In the genomic region with DNA sequence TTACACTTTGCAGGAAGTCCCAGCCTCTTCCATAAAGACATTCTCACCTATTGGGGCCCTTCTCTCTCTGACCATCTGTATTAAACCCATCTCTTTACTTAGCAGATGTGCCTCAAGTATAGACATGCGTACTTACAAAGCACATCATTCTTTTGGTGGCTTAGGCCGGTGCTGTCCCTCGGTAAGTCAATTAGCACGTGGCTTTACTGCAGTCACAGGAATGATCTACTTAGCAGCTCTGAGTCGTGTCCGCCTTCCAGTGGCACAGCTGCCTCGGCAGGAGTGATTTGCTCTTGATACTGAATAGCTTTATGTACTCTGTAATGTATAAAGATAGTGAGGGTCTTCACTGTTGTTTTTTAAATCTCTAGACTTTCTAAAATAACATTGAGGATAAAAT, we compare ENCODE assay signal across 37 mouse cellular contexts. TPM values are rescaled to one million over a fixed set of nuclear protein-coding genes. Genes with fewer than 3 reads are reported as not detected.
"Had no signal": no experiment of that assay in that cellular context is flagged by ENCODE, and none has a peak within 500 bp of the region (broad histone marks: within the 10 kb centered on the region; RNA-seq: fewer than 3 reads in every experiment).

No protein-coding gene starts in this region.

- H3K27me3 ChIP-seq: limb, embryonic 12.5 days; limb, embryonic 13.5 days; limb, embryonic 15.5 days; liver, embryonic 12.5 days; liver, embryonic 13.5 days; liver, embryonic 15.5 days; lung, embryonic 15.5 days; megakaryocyte, embryonic 14.5 days; midbrain, embryonic 12.5 days; midbrain, embryonic 13.5 days; midbrain, embryonic 15.5 days had no signal

- H3K9me3 ChIP-seq: limb, embryonic 10.5 days; limb, embryonic 12.5 days; limb, embryonic 13.5 days; limb, embryonic 15.5 days; liver, embryonic 12.5 days; liver, embryonic 13.5 days; liver, embryonic 15.5 days; lung, embryonic 15.5 days; megakaryocyte, embryonic 14.5 days; midbrain, embryonic 10.5 days; midbrain, embryonic 12.5 days; midbrain, embryonic 13.5 days; midbrain, embryonic 15.5 days had no signal

- DNase-seq: left cerebral cortex, postnatal 4 days; liver; liver, embryonic 13.5 days; liver, postnatal 0 days; lung, adult 18-20 months; lung, adult 2 months; lung, embryonic 14.5 days; lung, postnatal 10 days; lung, postnatal 14 days; lung, postnatal 36 days; lung, postnatal 4 days; midbrain, embryonic 14.5 days had no signal

- H3K4me2 ChIP-seq: limb, embryonic 12.5 days; limb, embryonic 13.5 days; limb, embryonic 15.5 days; liver, embryonic 11.5 days; liver, embryonic 12.5 days; liver, embryonic 13.5 days; liver, embryonic 15.5 days; lung, embryonic 14.5 days; lung, embryonic 15.5 days; midbrain, embryonic 12.5 days; midbrain, embryonic 13.5 days; midbrain, embryonic 15.5 days had no signal

- H3K27ac ChIP-seq: left cerebral cortex, adult 2 months; limb, embryonic 10.5 days; limb, embryonic 12.5 days; limb, embryonic 13.5 days; limb, embryonic 15.5 days; liver, embryonic 12.5 days; liver, embryonic 13.5 days; liver, embryonic 14.5 days; liver, embryonic 15.5 days; lung, embryonic 15.5 days; macrophage; midbrain, embryonic 10.5 days; midbrain, embryonic 12.5 days; midbrain, embryonic 13.5 days; midbrain, embryonic 15.5 days had no signal

- ATAC-seq: liver, embryonic 12.5 days; liver, postnatal 0 days; lung, postnatal 0 days; midbrain, embryonic 13.5 days; midbrain, embryonic 15.5 days had no signal

- H3K9ac ChIP-seq: limb, embryonic 12.5 days; limb, embryonic 13.5 days; limb, embryonic 15.5 days; liver, embryonic 12.5 days; liver, embryonic 13.5 days; liver, embryonic 14.5 days; liver, embryonic 15.5 days; liver, postnatal 0 days; lung, embryonic 14.5 days; lung, embryonic 15.5 days; midbrain, embryonic 12.5 days; midbrain, embryonic 13.5 days; midbrain, embryonic 15.5 days had no signal

- H3K4me3 ChIP-seq: left cerebral cortex, adult 2 months; limb, embryonic 10.5 days; limb, embryonic 12.5 days; limb, embryonic 13.5 days; limb, embryonic 15.5 days; liver, embryonic 12.5 days; liver, embryonic 13.5 days; liver, embryonic 15.5 days; lung, embryonic 15.5 days; megakaryocyte, embryonic 14.5 days; midbrain, embryonic 10.5 days; midbrain, embryonic 12.5 days; midbrain, embryonic 13.5 days; midbrain, embryonic 15.5 days; myocyte had no signal

- H3K4me1 ChIP-seq: limb, embryonic 10.5 days; limb, embryonic 12.5 days; limb, embryonic 13.5 days; limb, embryonic 15.5 days; liver, embryonic 12.5 days; liver, embryonic 13.5 days; liver, embryonic 15.5 days; lung, embryonic 15.5 days; megakaryocyte, embryonic 14.5 days; midbrain, embryonic 10.5 days; midbrain, embryonic 12.5 days; midbrain, embryonic 13.5 days; midbrain, embryonic 15.5 days had no signal

RNA-seq across cellular contexts. Expression of gene Shisal2b, which starts 26.1 kb away (rescaled TPM):
- total RNA-seq: liver, adult 2 months; megakaryocyte progenitor cell, adult 5-6 weeks; megakaryocyte, adult 5-6 weeks; megakaryocyte-erythroid progenitor cell, adult 5-6 weeks; monocyte, adult 5-6 weeks had no signal
- polyA plus RNA-seq: limb, embryonic 11.5 days; limb, embryonic 12.5 days; liver, adult 2 months; liver, embryonic 12.5 days; liver, embryonic 13.5 days; liver, embryonic 14.5 days; liver, embryonic 15.5 days; liver, embryonic 16.5 days; liver, postnatal 0 days; lung, adult 2 months; lung, postnatal 0 days; macrophage; myocyte had no signal
